Mouse (Mus musculus) C2C12 (cell line): ENCODE measurements around the gene Zfp385c. TPM values are rescaled to one million over a fixed set of nuclear protein-coding genes. Genes with fewer than 3 reads are reported as not detected.

Experiments used
- H3K27me3 ChIP-seq: one replicate; pipeline ENCODE4 v1.6.1; 2011; ENCODE audit not compliant: control insufficient read depth, insufficient read depth, insufficient read length
- H3K36me3 ChIP-seq: one replicate; pipeline ENCODE4 v1.6.1; 2011; ENCODE audit not compliant: control insufficient read depth, insufficient read depth
- H3K4me3 ChIP-seq: one replicate; pipeline ENCODE4 v1.5.1; 2011; ENCODE audit warnings: mild to moderate bottlenecking, control low read depth; ENCODE audit not compliant: poor library complexity, insufficient read depth, severe bottlenecking
- H3K79me2 ChIP-seq: one replicate; pipeline ENCODE4 v1.6.1; 2011; ENCODE audit not compliant: control insufficient read depth, insufficient read depth
- H3K79me3 ChIP-seq: one replicate; pipeline ENCODE4 v1.6.1; 2011; ENCODE audit warnings: low read depth, control low read depth
- H3ac ChIP-seq: one replicate; pipeline ENCODE3; 2011; ENCODE audit warnings: low read depth; ENCODE audit not compliant: control insufficient read depth, insufficient read length
- CEBPB ChIP-seq: IDR thresholded peaks from one replicate; pipeline ENCODE4 v1.6.1; 2011; ENCODE audit warnings: low read depth, mild to moderate bottlenecking, control low read depth, moderate library complexity
- CTCF ChIP-seq: IDR thresholded peaks from one replicate; pipeline ENCODE4 v1.5.1; 2011; ENCODE audit not compliant: control insufficient read depth, insufficient read depth, insufficient read length
- FOSL1 ChIP-seq: IDR thresholded peaks from one replicate; pipeline ENCODE4 v1.8.0; 2011; ENCODE audit warnings: mild to moderate bottlenecking, low read length; ENCODE audit not compliant: poor library complexity, insufficient read depth, severe bottlenecking
- MAX ChIP-seq: IDR thresholded peaks from one replicate; pipeline ENCODE4 v1.6.1; 2011; ENCODE audit warnings: mild to moderate bottlenecking, control low read depth
- MYOD1 ChIP-seq: IDR thresholded peaks from one replicate; pipeline ENCODE4 v1.6.1; 2011; ENCODE audit warnings: low read depth; ENCODE audit not compliant: control insufficient read depth, insufficient read length
- MYOG ChIP-seq: IDR thresholded peaks from one replicate; pipeline ENCODE4 v1.6.1; 2011; ENCODE audit not compliant: control insufficient read depth, insufficient read length; ENCODE audit errors: extremely low read depth
- USF1 ChIP-seq: IDR thresholded peaks from one replicate; pipeline ENCODE4 v1.6.1; 2011; ENCODE audit warnings: low read depth, mild to moderate bottlenecking, control low read depth, moderate library complexity
- polyA plus RNA-seq: library from polyadenylated mRNA; unstranded; fragments of >200 nt; fragmentation: generic; extraction: Trizol; gene quantifications from one replicate; pipeline ENCODE4 v1.2.1, GENCODE M21; 2012; ENCODE audit warnings: missing spikeins

Gene Zfp385c
- polyA plus RNA-seq, 1 experiment, result not detected

DNA sequence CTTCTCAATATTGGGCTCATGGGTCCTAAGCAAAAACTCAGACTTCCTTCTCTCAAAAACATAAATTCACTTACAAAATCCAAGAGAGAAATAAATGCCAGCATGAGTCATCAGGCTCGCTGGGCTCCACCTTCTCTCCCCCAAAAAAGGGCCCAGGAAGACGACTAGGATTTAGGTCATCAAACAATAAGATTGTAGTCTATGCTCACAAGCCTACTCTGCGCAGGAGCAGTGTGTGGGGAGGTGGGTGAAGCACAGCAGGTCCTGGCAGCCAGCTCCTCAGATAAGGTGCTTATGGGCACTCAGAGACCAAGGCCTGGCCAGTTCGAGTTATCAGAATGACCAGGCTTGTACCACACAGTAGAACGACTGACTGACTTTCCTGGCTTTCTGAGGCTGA is 28.1 kb upstream of the Zfp385c start:
- Histone ChIP-seq H3K4me3 (no peak overlapping the region), H3ac (no peak overlapping the region), H3K79me2 (peaks cover 64% of the 10 kb centered on the region), H3K27me3 (no peaks in the 10 kb centered on the region), H3K36me3 (peaks cover 46% of the 10 kb centered on the region), H3K79me3 (peaks cover 36% of the 10 kb centered on the region)
- TF ChIP-seq MAX (no peak), CEBPB (no peak)

DNA sequence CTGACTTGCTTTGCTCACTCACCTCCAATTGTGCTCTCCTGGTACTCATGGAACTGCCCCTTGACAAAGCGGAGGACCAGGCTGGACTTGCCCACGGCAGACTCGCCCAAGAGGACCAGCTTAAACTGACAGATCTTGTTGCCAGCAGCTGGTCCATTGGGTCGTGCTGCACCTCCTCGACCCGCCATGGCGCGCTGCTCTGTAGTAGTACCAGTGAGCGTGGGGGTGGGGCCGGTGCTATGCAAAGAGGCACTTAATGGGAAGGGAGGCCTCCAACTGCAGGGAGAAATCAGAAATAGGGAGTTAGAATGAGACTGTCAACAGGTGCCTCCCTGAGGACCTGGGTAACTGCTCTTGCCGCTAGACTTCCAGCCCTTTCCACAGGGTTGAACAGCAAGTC is 27.6 kb upstream of the Zfp385c start:
- H3K4me3 ChIP-seq, result no peak overlapping the region
- TF ChIP-seq CTCF (no peak), MYOD1 (no peak), MAX (no peak), CEBPB (no peak), MYOG (no peak), FOSL1 (no peak), USF1 (no peak)
- H3K79me2 ChIP-seq, result peaks cover 60% of the 10 kb centered on the region
- no peak overlapping the region for H3ac ChIP-seq
- H3K79me3 ChIP-seq, result peaks cover 32% of the 10 kb centered on the region
- peaks cover 43% of the 10 kb centered on the region for H3K36me3 ChIP-seq
- H3K27me3 ChIP-seq, result no peaks in the 10 kb centered on the region

DNA sequence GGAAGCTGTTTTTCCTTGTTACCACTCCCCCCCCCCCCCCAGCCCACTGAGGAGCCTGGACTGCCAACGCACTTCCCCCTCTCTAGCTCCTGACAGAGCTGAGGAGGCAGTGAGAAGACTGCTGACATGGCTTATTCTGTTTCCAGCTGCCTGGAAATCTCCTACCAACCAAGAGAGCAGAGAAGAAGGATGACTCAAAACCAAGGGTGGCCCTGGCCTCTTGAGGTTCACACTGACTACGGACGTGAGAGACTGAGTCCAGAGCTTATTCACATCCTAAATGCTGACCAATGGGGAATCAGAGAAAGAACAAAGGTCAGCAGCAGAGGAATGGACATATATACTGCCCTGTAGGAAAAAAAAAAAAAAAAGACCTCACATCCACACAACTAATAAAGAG is 27.1 kb upstream of the Zfp385c start:
- Histone ChIP-seq H3K79me3 (peaks cover 28% of the 10 kb centered on the region), H3K36me3 (peaks cover 45% of the 10 kb centered on the region), H3K27me3 (no peaks in the 10 kb centered on the region), H3ac (no peak overlapping the region), H3K4me3 (no peak overlapping the region), H3K79me2 (peaks cover 54% of the 10 kb centered on the region)
- TF ChIP-seq CTCF (no peak), MAX (no peak), MYOG (no peak), USF1 (no peak), MYOD1 (no peak), FOSL1 (no peak), CEBPB (no peak)

DNA sequence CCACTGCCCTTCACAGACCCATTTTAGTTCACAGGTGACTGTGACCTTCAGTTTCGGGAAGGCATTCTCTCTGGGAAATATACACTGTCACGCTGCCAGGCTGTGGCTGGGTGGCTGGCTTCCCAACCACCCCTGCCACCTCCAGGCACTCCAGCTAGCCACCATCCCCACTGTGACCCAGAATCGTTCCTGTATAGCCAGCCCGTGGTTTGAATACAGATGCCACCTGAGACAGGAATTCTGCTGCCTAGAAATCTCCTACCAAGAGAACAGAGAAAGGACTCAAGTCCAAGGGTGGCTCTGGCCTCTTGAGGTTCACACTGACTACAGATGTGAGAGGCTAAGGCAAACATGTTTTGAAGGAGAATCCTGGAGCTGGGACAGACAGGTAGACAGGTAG is 26.6 kb upstream of the Zfp385c start:
- peaks cover 25% of the 10 kb centered on the region for H3K79me3 ChIP-seq
- peaks cover 49% of the 10 kb centered on the region for H3K79me2 ChIP-seq
- no peak for TF ChIP-seq USF1
- no peak for TF ChIP-seq CTCF
- no peak for TF ChIP-seq MAX
- no peak for TF ChIP-seq CEBPB
- TF ChIP-seq MYOG, result no peak
- TF ChIP-seq MYOD1, result no peak
- TF ChIP-seq FOSL1, result no peak
- no peak overlapping the region for H3ac ChIP-seq
- peaks cover 49% of the 10 kb centered on the region for H3K36me3 ChIP-seq
- H3K4me3 ChIP-seq, result no peak overlapping the region
- H3K27me3 ChIP-seq, result no peaks in the 10 kb centered on the region

DNA sequence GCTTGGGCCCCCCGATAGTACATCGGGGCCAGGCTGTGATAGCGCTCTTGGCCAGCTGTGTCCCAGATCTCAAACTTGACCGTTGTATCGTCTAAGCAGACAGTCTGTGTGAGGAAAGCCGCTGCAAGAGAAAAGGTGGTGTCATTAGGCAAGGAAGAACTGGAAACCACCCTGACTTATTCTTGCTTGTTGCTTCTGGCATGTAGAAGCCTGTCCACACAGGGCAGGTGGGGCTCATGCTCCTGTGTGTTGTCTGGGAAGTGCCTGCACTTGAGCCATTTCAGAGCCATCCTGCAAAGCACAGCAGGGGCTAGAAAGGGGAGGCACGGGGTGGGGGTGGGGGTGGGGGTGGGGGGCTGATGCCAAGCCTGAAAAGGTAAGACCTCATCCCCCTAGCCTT is 26.2 kb upstream of the Zfp385c start:
- H3K36me3 ChIP-seq, result peaks cover 53% of the 10 kb centered on the region

DNA sequence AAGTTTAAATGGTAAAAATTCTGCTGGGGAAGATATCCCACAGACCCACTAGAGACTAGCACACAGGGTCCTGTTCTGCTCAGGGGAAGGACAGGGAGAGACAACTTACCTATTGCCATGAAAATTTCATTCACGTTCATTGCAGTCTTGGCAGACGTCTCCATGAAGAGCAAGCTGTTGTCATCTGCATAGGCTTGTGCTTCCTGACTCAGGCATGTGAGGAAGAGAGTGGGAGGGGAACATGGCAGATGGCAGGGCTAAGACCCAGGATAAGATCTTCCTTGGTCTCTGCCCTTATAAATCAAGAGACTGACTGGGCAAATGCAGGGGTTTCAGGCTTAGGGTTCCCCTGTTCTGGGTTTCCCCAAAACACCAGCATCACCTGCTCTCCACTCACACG is 24.4 kb upstream of the Zfp385c start:
- Histone ChIP-seq H3K36me3 (peaks cover 54% of the 10 kb centered on the region), H3K4me3 (no peak overlapping the region)
- no peak for TF ChIP-seq MAX
- no peak for TF ChIP-seq MYOG
- no peak for TF ChIP-seq MYOD1
- TF ChIP-seq USF1, result no peak
- no peak for TF ChIP-seq CEBPB
- TF ChIP-seq CTCF, result no peak
- TF ChIP-seq FOSL1, result no peak

More for the DNA sequence above, 26.2 kb upstream of the Zfp385c start:
- Histone ChIP-seq H3ac (no peak overlapping the region), H3K79me2 (peaks cover 45% of the 10 kb centered on the region), H3K4me3 (no peak overlapping the region), H3K27me3 (no peaks in the 10 kb centered on the region), H3K79me3 (peaks cover 22% of the 10 kb centered on the region)
- TF ChIP-seq CTCF, result no peak
- no peak for TF ChIP-seq CEBPB
- TF ChIP-seq USF1, result no peak
- TF ChIP-seq FOSL1, result no peak
- no peak for TF ChIP-seq MAX
- TF ChIP-seq MYOG, result no peak
- no peak for TF ChIP-seq MYOD1

More for the DNA sequence above, 24.4 kb upstream of the Zfp385c start:
- Histone ChIP-seq H3K79me3 (peaks cover 14% of the 10 kb centered on the region), H3ac (no peak overlapping the region), H3K79me2 (peaks cover 33% of the 10 kb centered on the region), H3K27me3 (no peaks in the 10 kb centered on the region)
